In the genomic region with DNA sequence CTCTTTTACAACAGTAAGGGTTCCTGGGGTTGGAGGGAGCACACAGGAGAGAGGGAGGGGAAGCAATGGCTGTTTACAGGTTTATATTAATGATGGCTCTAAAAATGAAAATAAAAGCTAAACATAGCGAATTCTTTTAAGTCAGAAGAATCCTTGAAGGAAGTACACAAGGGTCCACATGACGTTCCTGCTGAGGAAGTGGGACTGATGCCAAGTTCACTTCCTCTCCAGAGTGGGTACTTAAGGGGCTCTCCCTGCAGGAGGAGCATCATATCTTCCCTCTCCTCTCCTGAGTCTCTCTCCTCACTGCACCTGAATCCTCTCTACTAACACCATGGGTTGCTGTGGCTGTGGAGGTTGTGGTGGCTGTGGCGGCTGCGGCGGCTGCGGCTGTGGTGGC, we compare ENCODE assay signal across 28 mouse cellular contexts. TPM values are rescaled to one million over a fixed set of nuclear protein-coding genes. Genes with fewer than 3 reads are reported as not detected.
DNase-seq lines count a peak whose midpoint lies in the region; ATAC-seq and TF ChIP-seq lines count a peak whose summit lies in the region.
"Had no signal": no experiment of that assay in that cellular context is flagged by ENCODE, and none has a peak within 500 bp of the region (broad histone marks: within the 10 kb centered on the region; RNA-seq: fewer than 3 reads in every experiment).

TSS of gene A030014E15Rik (plus strand) at position 268 of the 400 bp plus-strand sequence.

- no peak within 1 kb of the TSS for H3K4me3 ChIP-seq in lung, embryonic 14.5 days (ENCODE audit: low read depth, low read length)
- H3K4me3 ChIP-seq in lung, adult 2 months (replicated peaks; ENCODE audit: extremely low read depth, low read depth, low read length) = no peak within 1 kb of the TSS
- H3K4me3 ChIP-seq in lung, postnatal 0 days (ENCODE audit: low read depth, low read length) = no peak within 1 kb of the TSS
- no peak within 1 kb of the TSS for H3K4me3 ChIP-seq in cerebellum, adult 2 months (replicated peaks; ENCODE audit: insufficient read depth, low read depth, low read length)
- H3K4me3 ChIP-seq: embryonic facial prominence, embryonic 13.5 days; forebrain, embryonic 15.5 days; heart, embryonic 13.5 days; hindbrain, embryonic 15.5 days; intestine, embryonic 15.5 days; layer of hippocampus, adult 2 months; limb, embryonic 15.5 days; lung, embryonic 15.5 days had no signal

- peak; percentile 90 for DNase-seq in heart, adult 11 months
- DNase-seq in heart, postnatal 10 days = no peak
- peak; percentile 53 for DNase-seq in lung, embryonic 14.5 days
- no peak for DNase-seq in lung, adult 2 months
- DNase-seq in lung, postnatal 0 days (ENCODE audit: low spot score) = peak; percentile 14
- no peak for DNase-seq in cerebellum, adult 2 months
- DNase-seq in frontal cortex, postnatal 36 days (ENCODE audit: low spot score in 2 of 2) = no peak
- DNase-seq: cerebellum, adult 8-10 months; gastrocnemius, postnatal 36 days; heart, postnatal 36 days; right cerebral cortex, postnatal 14 days; thymus, postnatal 4 days had no signal

- TF ChIP-seq POLR2A in lung, adult 2 months (IDR thresholded peaks at IDR 0.05; ENCODE audit: borderline replicate concordance, extremely low read depth, low read depth, low read length) = no peak
- TF ChIP-seq POLR2A in cerebellum, adult 2 months (IDR thresholded peaks at IDR 0.05; ENCODE audit: borderline replicate concordance, insufficient read depth, low read length) = no peak

- TF ChIP-seq EP300 in lung, postnatal 0 days (IDR thresholded peaks at IDR 0.05) = no peak

- no peaks in the 10 kb centered on the region for H3K4me1 ChIP-seq in lung, embryonic 14.5 days (ENCODE audit: insufficient read depth)
- no peaks in the 10 kb centered on the region for H3K4me1 ChIP-seq in lung, adult 2 months (ENCODE audit: control insufficient read depth, insufficient read depth, low read length)
- no peaks in the 10 kb centered on the region for H3K4me1 ChIP-seq in lung, postnatal 0 days (ENCODE audit: insufficient read depth, low read depth, low read length)
- no peaks in the 10 kb centered on the region for H3K4me1 ChIP-seq in cerebellum, adult 2 months (ENCODE audit: control insufficient read depth, insufficient read depth, low read length)
- H3K4me1 ChIP-seq: embryonic facial prominence, embryonic 13.5 days; forebrain, embryonic 15.5 days; heart, embryonic 13.5 days; hindbrain, embryonic 15.5 days; intestine, embryonic 15.5 days; limb, embryonic 15.5 days; lung, embryonic 15.5 days had no signal

- intact Hi-C loops in heart, postnatal 10 days (cut with DNase I) = no loop called here

- no peak within 1 kb of the TSS for H3K4me2 ChIP-seq in lung, embryonic 14.5 days
- no peak within 1 kb of the TSS for H3K4me2 ChIP-seq in lung, postnatal 0 days (replicated peaks; ENCODE audit: low read depth, low read length)
- H3K4me2 ChIP-seq: embryonic facial prominence, embryonic 13.5 days; forebrain, embryonic 15.5 days; heart, embryonic 13.5 days; hindbrain, embryonic 15.5 days; intestine, embryonic 15.5 days; limb, embryonic 15.5 days; lung, embryonic 15.5 days had no signal

- H3K9me3 ChIP-seq in lung, embryonic 14.5 days (ENCODE audit: low read depth, low read length) = no peaks in the 10 kb centered on the region
- H3K9me3 ChIP-seq in lung, postnatal 0 days (ENCODE audit: low read length) = no peaks in the 10 kb centered on the region
- H3K9me3 ChIP-seq: embryonic facial prominence, embryonic 13.5 days; forebrain, embryonic 15.5 days; heart, embryonic 13.5 days; hindbrain, embryonic 15.5 days; intestine, embryonic 15.5 days; limb, embryonic 15.5 days; lung, embryonic 15.5 days had no signal

- 75% methylated on average over 6 of the region's 6 CpGs for WGBS in lung, embryonic 14.5 days
- 72% methylated on average over 6 of the region's 6 CpGs for WGBS in lung, adult 2 months
- 61% methylated on average over 6 of the region's 6 CpGs for WGBS in lung, postnatal 0 days
- WGBS in cerebellum, adult 2 months = 83% methylated on average over 6 of the region's 6 CpGs

- H3K9ac ChIP-seq in lung, embryonic 14.5 days = no peak within 1 kb of the TSS
- no peak within 1 kb of the TSS for H3K9ac ChIP-seq in lung, postnatal 0 days (replicated peaks; ENCODE audit: low read depth)
- H3K9ac ChIP-seq: embryonic facial prominence, embryonic 13.5 days; forebrain, embryonic 15.5 days; heart, embryonic 13.5 days; hindbrain, embryonic 15.5 days; intestine, embryonic 15.5 days; limb, embryonic 15.5 days; lung, embryonic 15.5 days had no signal

- no peaks in the 10 kb centered on the region for H3K27me3 ChIP-seq in lung, embryonic 14.5 days (ENCODE audit: insufficient read depth, low read length)
- H3K27me3 ChIP-seq in lung, postnatal 0 days (replicated peaks; ENCODE audit: insufficient read depth, low read length) = no peaks in the 10 kb centered on the region
- no peaks in the 10 kb centered on the region for H3K27me3 ChIP-seq in cerebellum, adult 2 months (ENCODE audit: control insufficient read depth, insufficient read depth, low read length)
- H3K27me3 ChIP-seq: embryonic facial prominence, embryonic 13.5 days; forebrain, embryonic 15.5 days; heart, embryonic 13.5 days; hindbrain, embryonic 15.5 days; intestine, embryonic 15.5 days; limb, embryonic 15.5 days; lung, embryonic 15.5 days had no signal

- H3K27ac ChIP-seq in lung, embryonic 14.5 days (ENCODE audit: low read depth) = no peak within 1 kb of the TSS
- H3K27ac ChIP-seq in lung, postnatal 0 days (ENCODE audit: low read length) = no peak within 1 kb of the TSS
- H3K27ac ChIP-seq in cerebellum, adult 2 months (ENCODE audit: insufficient read depth, low read length) = no peak within 1 kb of the TSS
- H3K27ac ChIP-seq: embryonic facial prominence, embryonic 13.5 days; forebrain, embryonic 15.5 days; heart, embryonic 13.5 days; hindbrain, embryonic 15.5 days; intestine, embryonic 15.5 days; layer of hippocampus, adult 2 months; limb, embryonic 15.5 days; lung, embryonic 15.5 days had no signal

- no peaks in the 10 kb centered on the region for H3K36me3 ChIP-seq in lung, embryonic 14.5 days (ENCODE audit: insufficient read depth)
- H3K36me3 ChIP-seq in lung, postnatal 0 days (ENCODE audit: insufficient read depth, low read length) = no peaks in the 10 kb centered on the region
- H3K36me3 ChIP-seq: embryonic facial prominence, embryonic 13.5 days; forebrain, embryonic 15.5 days; heart, embryonic 13.5 days; hindbrain, embryonic 15.5 days; intestine, embryonic 15.5 days; limb, embryonic 15.5 days; lung, embryonic 15.5 days had no signal

- TF ChIP-seq CTCF in lung, embryonic 14.5 days (IDR thresholded peaks at IDR 0.05; ENCODE audit: low read depth) = no peak
- no peak for TF ChIP-seq CTCF in lung, adult 2 months (IDR thresholded peaks at IDR 0.05; ENCODE audit: insufficient read depth, low read length)
- no peak; the same call in 1 of the 2 replicates for TF ChIP-seq CTCF in lung, postnatal 0 days (IDR thresholded peaks at IDR 0.05)
- no peak for TF ChIP-seq CTCF in cerebellum, adult 2 months (IDR thresholded peaks at IDR 0.05; ENCODE audit: borderline replicate concordance, insufficient read depth, low read depth, low read length)

- no peak for ATAC-seq in lung, embryonic 14.5 days (ENCODE audit: insufficient read depth)
- ATAC-seq in lung, postnatal 0 days = peak; percentile 50; the same call in 1 of the 2 replicates
- no peak for ATAC-seq in megakaryocyte progenitor cell, adult 5-6 weeks (replicated peaks; ENCODE audit: poor library complexity)
- ATAC-seq: forebrain, embryonic 15.5 days; intestine, embryonic 15.5 days; midbrain, embryonic 16.5 days had no signal

RNA-seq across cellular contexts. Expression of gene A030014E15Rik, which starts in this region (rescaled TPM):
- not detected for total RNA-seq in heart, postnatal 10 days (2021)
- polyA plus RNA-seq in lung, embryonic 14.5 days (2014; fragmentation: Nextera tagmentation; extraction: Ambion mirVana) = not detected in 2 replicates
- 0.15 TPM in 1 of 2 replicates, not detected in the other for polyA plus RNA-seq in lung, adult 2 months (2012; rRNA removed)
- not detected in 2 replicates for polyA plus RNA-seq in lung, postnatal 0 days (2015; fragmentation: Nextera tagmentation; extraction: Ambion mirVana)
- polyA plus RNA-seq in cerebellum, adult 2 months (2012; rRNA removed) = 0.20 TPM in 1 of 2 replicates, not detected in the other
- 0.17 TPM in 1 of 2 replicates, not detected in the other for total RNA-seq in megakaryocyte progenitor cell, adult 5-6 weeks (2015)
- not detected in 2 replicates for total RNA-seq in megakaryocyte progenitor cell, adult 5-6 weeks (2017)
- total RNA-seq: adrenal gland, postnatal 36 days; gastrocnemius, postnatal 36 days; heart, postnatal 36 days; layer of hippocampus, adult 2 months; left cerebral cortex, postnatal 36 days; neutrophil, adult 5-6 weeks had no signal
- polyA plus RNA-seq: embryonic facial prominence, embryonic 13.5 days; forebrain, embryonic 15.5 days; heart, embryonic 13.5 days; hindbrain, embryonic 15.5 days; intestine, embryonic 15.5 days; kidney, embryonic 14.5 days; limb, embryonic 15.5 days; lung, embryonic 15.5 days; midbrain, embryonic 16.5 days; spleen, adult 2 months; stomach, embryonic 14.5 days had no signal

Comparison
In these comparisons a context has a peak if more than half of its experiments do, and no peak if none do; other contexts are left out.
1. Peak in DNase-seq in lung, embryonic 14.5 days; RNA of the gene not detected or under 1 TPM.
2. Peak in DNase-seq and ATAC-seq in lung, postnatal 0 days; RNA of the gene not detected or under 1 TPM.